Comparison of ENCODE assay signal across 19 mouse cellular contexts in the genomic region with DNA sequence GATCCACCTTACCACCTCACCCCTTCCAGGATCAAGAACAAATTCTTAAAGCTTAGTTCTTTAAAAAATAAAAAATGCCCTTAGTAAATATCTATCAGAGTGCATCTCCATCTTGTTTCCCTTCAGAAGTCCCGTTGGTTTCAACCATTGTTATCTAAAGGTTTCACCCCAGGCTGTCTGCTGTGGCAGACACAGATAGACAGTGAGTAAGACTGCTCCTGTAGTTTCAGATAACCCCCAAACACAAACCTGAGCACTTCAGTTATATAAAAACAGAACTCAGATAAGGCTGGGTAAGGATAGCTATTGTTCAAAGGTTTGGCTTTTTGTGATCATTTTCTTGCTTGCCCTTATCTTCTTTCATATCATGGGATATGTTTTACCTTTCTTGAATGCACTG.
DNase-seq lines count a peak whose midpoint lies in the region; ATAC-seq lines count a peak whose summit lies in the region.
"Had no signal": no experiment of that assay in that cellular context is flagged by ENCODE, and none has a peak within 500 bp of the region (broad histone marks: within the 10 kb centered on the region; RNA-seq: fewer than 3 reads in every experiment).

No protein-coding gene starts in this region.

- H3K27ac ChIP-seq in liver, embryonic 12.5 days = no peak overlapping the region
- H3K27ac ChIP-seq: embryonic facial prominence, embryonic 12.5 days; heart, adult 2 months had no signal

- no peak overlapping the region for H3K4me3 ChIP-seq in liver, embryonic 12.5 days
- H3K4me3 ChIP-seq: heart, adult 2 months had no signal

- H3K4me2 ChIP-seq in liver, embryonic 12.5 days = no peak overlapping the region

- no peaks in the 10 kb centered on the region for H3K36me3 ChIP-seq in liver, embryonic 12.5 days
- H3K36me3 ChIP-seq: embryonic facial prominence, embryonic 12.5 days; forebrain, embryonic 15.5 days; heart, embryonic 12.5 days; hindbrain, embryonic 15.5 days had no signal

- no peaks in the 10 kb centered on the region for H3K9me3 ChIP-seq in liver, embryonic 12.5 days (replicated peaks)
- H3K9me3 ChIP-seq: embryonic facial prominence, embryonic 12.5 days; forebrain, embryonic 15.5 days; heart, embryonic 12.5 days; hindbrain, embryonic 15.5 days had no signal

- no peaks in the 10 kb centered on the region for H3K27me3 ChIP-seq in liver, embryonic 12.5 days (replicated peaks)
- H3K27me3 ChIP-seq: embryonic facial prominence, embryonic 12.5 days; forebrain, embryonic 15.5 days; heart, embryonic 12.5 days; hindbrain, embryonic 15.5 days had no signal

- no peak overlapping the region for H3K9ac ChIP-seq in liver, embryonic 12.5 days
- H3K9ac ChIP-seq: embryonic facial prominence, embryonic 12.5 days; forebrain, embryonic 15.5 days; heart, embryonic 12.5 days had no signal

- peaks cover 18% of the 10 kb centered on the region for H3K4me1 ChIP-seq in liver, embryonic 12.5 days
- H3K4me1 ChIP-seq: embryonic facial prominence, embryonic 12.5 days had no signal

- WGBS in liver, embryonic 12.5 days (ENCODE audit: insufficient replicate concordance) = 3% methylated on average over 1 of the region's 1 CpGs

- no peak for ATAC-seq in CD4-positive, CD25-positive, alpha-beta regulatory T cell, adult 4 months
- ATAC-seq in liver, embryonic 12.5 days = peak; percentile 24; the same call in 1 of the 2 replicates
- ATAC-seq in megakaryocyte progenitor cell, adult 5-6 weeks (replicated peaks; ENCODE audit: poor library complexity) = peak; percentile 18
- ATAC-seq in megakaryocyte, adult 5-6 weeks (ENCODE audit: poor library complexity, severe bottlenecking) = no peak
- ATAC-seq: forebrain, embryonic 15.5 days; inflammation-experienced regulatory T-cells, adult 6 months had no signal

- peak; percentile 17 for DNase-seq in CD4-positive, CD25-positive, alpha-beta regulatory T cell, adult 2 months (ENCODE audit: low read depth, low spot score)
- no peak for DNase-seq in spleen, adult 18-20 months
- no peak for DNase-seq in embryo, embryonic 9.5 days (ENCODE audit: extremely low spot score)
- DNase-seq: adrenal gland, postnatal 10 days; cerebellum, adult 2 months; cerebellum, postnatal 14 days; embryo, embryonic 11 days; gastrocnemius, postnatal 14 days; heart, adult 2 months; heart, postnatal 36 days had no signal

Comparison
In these comparisons a context has a peak if more than half of its experiments do, and no peak if none do; other contexts are left out.
1. ATAC-seq: peak in liver, embryonic 12.5 days (single experiment) and megakaryocyte progenitor cell, adult 5-6 weeks (single experiment); none in CD4-positive, CD25-positive, alpha-beta regulatory T cell, adult 4 months (single experiment) and megakaryocyte, adult 5-6 weeks (single experiment).